ENCODE assay signal across 9 mouse cellular contexts in the genomic region with DNA sequence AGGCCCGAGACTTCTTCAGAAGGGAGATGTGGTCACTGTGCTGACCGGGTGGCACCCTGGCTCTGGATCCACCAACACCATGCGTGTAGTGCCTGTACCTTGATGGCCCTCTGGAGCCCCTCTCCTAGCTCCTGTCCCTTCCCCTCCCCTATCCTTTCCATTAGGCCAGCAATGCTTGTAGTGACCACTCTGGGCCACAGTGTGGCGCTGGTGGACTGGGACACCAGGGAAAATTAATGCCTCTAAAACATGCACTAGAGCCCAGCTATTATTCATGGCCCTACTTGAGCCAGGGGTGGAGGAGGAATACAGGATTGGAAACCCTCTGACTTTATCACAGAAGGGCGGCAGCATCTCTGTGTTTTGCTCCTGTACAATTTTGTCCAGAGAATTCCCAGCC. TPM values are rescaled to one million over a fixed set of nuclear protein-coding genes. Genes with fewer than 3 reads are reported as not detected.
A peak's percentile ranks its signal among the peaks of the same experiment; 100 is the strongest.
DNase-seq lines count a peak whose midpoint lies in the region; ATAC-seq and TF ChIP-seq lines count a peak whose summit lies in the region.
"Had no signal": no experiment of that assay in that cellular context is flagged by ENCODE, and none has a peak within 500 bp of the region (broad histone marks: within the 10 kb centered on the region; RNA-seq: fewer than 3 reads in every experiment).

No protein-coding gene starts in this region.

- no peak overlapping the region for H3K9ac ChIP-seq in embryonic facial prominence, embryonic 15.5 days

- H3K4me1 ChIP-seq in embryonic facial prominence, embryonic 15.5 days: peaks cover 8% of the 10 kb centered on the region

- H3K36me3 ChIP-seq in C2C12 (ENCODE audit: control insufficient read depth, insufficient read depth): no peaks in the 10 kb centered on the region
- no peaks in the 10 kb centered on the region for H3K36me3 ChIP-seq in embryonic facial prominence, embryonic 15.5 days

- H3K4me3 ChIP-seq in C2C12 (ENCODE audit: insufficient read depth, poor library complexity, severe bottlenecking): no peak overlapping the region
- H3K4me3 ChIP-seq in embryonic facial prominence, embryonic 15.5 days (replicated peaks): no peak overlapping the region

- H3K9me3 ChIP-seq in embryonic facial prominence, embryonic 15.5 days (replicated peaks): no peaks in the 10 kb centered on the region

- WGBS in embryonic facial prominence, embryonic 15.5 days: 63% methylated on average over 5 of the region's 5 CpGs

- H3K4me2 ChIP-seq in embryonic facial prominence, embryonic 15.5 days (replicated peaks): no peak overlapping the region

- peak; percentile 37 for TF ChIP-seq CTCF in C2C12 (IDR thresholded peaks at IDR 0.05; ENCODE audit: control insufficient read depth, insufficient read depth, insufficient read length)

- peak; percentile 50 for DNase-seq in 416B (ENCODE audit: low read depth)
- DNase-seq in adrenal gland, postnatal 4 days (ENCODE audit: low spot score in 2 of 2): peak; percentile 59 to 65
- peak; percentile 78 for DNase-seq in kidney, postnatal 10 days
- peak; percentile 48 to 60 for DNase-seq in lung, adult 18-20 months
- DNase-seq in right cerebral cortex, postnatal 36 days (ENCODE audit: low spot score in 2 of 2): peak; percentile 58

- H3K27ac ChIP-seq in embryonic facial prominence, embryonic 15.5 days (replicated peaks): no peak overlapping the region

- peaks cover 31% of the 10 kb centered on the region for H3K27me3 ChIP-seq in C2C12 (ENCODE audit: control insufficient read depth, insufficient read depth, insufficient read length)
- no peaks in the 10 kb centered on the region for H3K27me3 ChIP-seq in embryonic facial prominence, embryonic 15.5 days

- no peak overlapping the region for H3ac ChIP-seq in C2C12 (ENCODE audit: control insufficient read depth, insufficient read length, low read depth)

- no peaks in the 10 kb centered on the region for H3K79me2 ChIP-seq in C2C12 (ENCODE audit: control insufficient read depth, insufficient read depth)

- H3K79me3 ChIP-seq in C2C12 (ENCODE audit: low read depth): no peaks in the 10 kb centered on the region

- 0 out of 2 replicates have a peak, but pooled peaks have one; percentile 30 for ATAC-seq in embryonic facial prominence, embryonic 15.5 days (ENCODE audit: insufficient number of reproducible peaks, low FRiP score, low TSS enrichment, low read depth)
- no peak for ATAC-seq in megakaryocyte, adult 5-6 weeks (ENCODE audit: poor library complexity, severe bottlenecking)

TF ChIP-seq in C2C12, 6 proteins besides CTCF, POLR2A, EP300 and RAD21:
- TF ChIP-seq MYOD1 (IDR thresholded peaks at IDR 0.05; ENCODE audit: control insufficient read depth, insufficient read length, low read depth) (no peak), USF1 (IDR thresholded peaks at IDR 0.05; ENCODE audit: low read depth) (no peak), FOSL1 (IDR thresholded peaks at IDR 0.05; ENCODE audit: insufficient read depth, low read length, poor library complexity, severe bottlenecking) (no peak), MAX (IDR thresholded peaks at IDR 0.05) (no peak), MYOG (IDR thresholded peaks at IDR 0.05; ENCODE audit: control insufficient read depth, extremely low read depth, insufficient read length) (no peak), CEBPB (IDR thresholded peaks at IDR 0.05; ENCODE audit: low read depth) (no peak)

RNA-seq across cellular contexts. Expression of a gene that starts 10.9 kb away (rescaled TPM):
- polyA plus RNA-seq in C2C12 (2012; fragmentation: generic; extraction: Trizol): 0.92 TPM
- total RNA-seq in adrenal gland, postnatal 4 days (2021): 1 to 10 TPM; 4.4 to 4.6 TPM
- polyA plus RNA-seq in embryonic facial prominence, embryonic 15.5 days (2015; fragmentation: Nextera tagmentation; extraction: Ambion mirVana): 12.1 and 12.4 TPM in 2 replicates
- 0.22 and 1.1 TPM in 2 replicates for total RNA-seq in megakaryocyte, adult 5-6 weeks (2015)
- 0.37 and 0.66 TPM in 2 replicates for total RNA-seq in megakaryocyte, adult 5-6 weeks (2017)

RNA-seq across cellular contexts. Expression of a gene that starts 18.8 kb away (rescaled TPM):
- polyA plus RNA-seq in C2C12 (2012; fragmentation: generic; extraction: Trizol): not detected
- not detected for total RNA-seq in adrenal gland, postnatal 4 days (2021)
- not detected in 2 replicates for polyA plus RNA-seq in embryonic facial prominence, embryonic 15.5 days (2015; fragmentation: Nextera tagmentation; extraction: Ambion mirVana)
- not detected in 2 replicates for total RNA-seq in megakaryocyte, adult 5-6 weeks (2015)
- total RNA-seq in megakaryocyte, adult 5-6 weeks (2017): not detected in 2 replicates
- polyA plus RNA-seq: large intestine, adult 2 months had no signal

RNA-seq across cellular contexts. Expression of a gene that starts 36.9 kb away (rescaled TPM):
- polyA plus RNA-seq in C2C12 (2012; fragmentation: generic; extraction: Trizol): 0.44 TPM
- total RNA-seq in adrenal gland, postnatal 4 days (2021): 10 to 100 TPM; 22.0 to 24.4 TPM
- polyA plus RNA-seq in embryonic facial prominence, embryonic 15.5 days (2015; fragmentation: Nextera tagmentation; extraction: Ambion mirVana): 12.3 and 14.1 TPM in 2 replicates
- total RNA-seq in megakaryocyte, adult 5-6 weeks (2015): not detected in 2 replicates
- 0.16 TPM in 1 of 2 replicates, not detected in the other for total RNA-seq in megakaryocyte, adult 5-6 weeks (2017)

Comparison
In these comparisons a context has a peak if more than half of its experiments do, and no peak if none do; other contexts are left out.
1. RNA of a gene that starts 36.9 kb away (total RNA-seq): 22.0 to 24.4 TPM in adrenal gland, postnatal 4 days; 0.16 TPM in megakaryocyte, adult 5-6 weeks; every median in the first group is over 10 times any median in the second.
2. Peak in every context shown above with its lines, with median percentiles within 50 percentile points of each other: DNase-seq.